Mouse (Mus musculus) WW6 (cell line): ENCODE results near the gene Fzd4.

ENCODE experiments used
- DNase-seq: peaks from one replicate; pipeline ENCODE4 v3.0.0-alpha.2; 2013; ENCODE audit warnings: low read depth, low spot score

Fzd4 gene

GRCm38 (mm10) chr7:89425803-89426725 is 21.9 kb downstream of the Fzd4 start:
- DNase-seq, result no peak

DNA sequence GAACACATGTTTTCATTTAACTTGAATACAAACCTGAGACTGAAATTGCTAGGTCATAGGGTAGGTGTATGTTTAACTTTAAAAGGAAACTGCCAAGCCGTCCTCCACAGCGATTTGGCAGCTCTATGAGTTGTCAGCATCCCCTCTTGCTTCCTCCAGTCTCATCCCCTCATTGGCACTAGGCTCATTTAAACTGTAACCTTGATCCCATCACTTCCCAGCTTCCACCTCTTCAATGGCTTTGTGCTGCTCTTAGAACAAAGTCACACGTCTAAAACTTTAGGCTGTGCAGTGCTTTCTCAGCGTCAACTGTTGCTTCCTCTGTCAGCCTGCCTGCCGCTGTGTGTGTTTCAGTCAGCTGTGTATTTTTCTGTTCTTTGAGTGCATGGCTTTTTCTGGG is 22.9 kb downstream of the Fzd4 start:
- no peak for DNase-seq

- DNase-seq, result no peak
Measured at GRCm38 (mm10) chr7:89428804-89429203, 24.6 kb downstream of the Fzd4 start.

GRCm38 (mm10) chr7:89429326-89429725 is 25.2 kb downstream of the Fzd4 start:
- DNase-seq, result no peak

DNA sequence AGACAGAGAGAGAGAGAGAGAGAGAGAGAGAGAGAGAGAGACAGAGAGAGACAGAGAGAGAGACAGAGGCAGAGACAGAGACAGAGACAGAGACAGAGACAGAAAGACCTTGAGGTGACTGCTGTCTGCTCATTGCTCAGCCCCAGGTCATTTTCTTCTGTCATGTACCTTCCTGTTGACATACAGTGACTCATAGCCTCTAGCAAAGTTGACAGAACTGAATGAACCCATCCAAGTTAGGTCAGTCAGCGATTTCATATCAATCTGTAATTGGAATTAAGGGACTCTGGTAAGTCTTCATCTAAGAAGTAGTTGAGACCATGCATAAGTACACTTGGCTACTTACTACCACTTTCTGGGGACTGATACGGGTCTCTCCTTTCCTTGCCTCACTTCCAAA is 27.0 kb downstream of the Fzd4 start:
- no peak for DNase-seq

DNA sequence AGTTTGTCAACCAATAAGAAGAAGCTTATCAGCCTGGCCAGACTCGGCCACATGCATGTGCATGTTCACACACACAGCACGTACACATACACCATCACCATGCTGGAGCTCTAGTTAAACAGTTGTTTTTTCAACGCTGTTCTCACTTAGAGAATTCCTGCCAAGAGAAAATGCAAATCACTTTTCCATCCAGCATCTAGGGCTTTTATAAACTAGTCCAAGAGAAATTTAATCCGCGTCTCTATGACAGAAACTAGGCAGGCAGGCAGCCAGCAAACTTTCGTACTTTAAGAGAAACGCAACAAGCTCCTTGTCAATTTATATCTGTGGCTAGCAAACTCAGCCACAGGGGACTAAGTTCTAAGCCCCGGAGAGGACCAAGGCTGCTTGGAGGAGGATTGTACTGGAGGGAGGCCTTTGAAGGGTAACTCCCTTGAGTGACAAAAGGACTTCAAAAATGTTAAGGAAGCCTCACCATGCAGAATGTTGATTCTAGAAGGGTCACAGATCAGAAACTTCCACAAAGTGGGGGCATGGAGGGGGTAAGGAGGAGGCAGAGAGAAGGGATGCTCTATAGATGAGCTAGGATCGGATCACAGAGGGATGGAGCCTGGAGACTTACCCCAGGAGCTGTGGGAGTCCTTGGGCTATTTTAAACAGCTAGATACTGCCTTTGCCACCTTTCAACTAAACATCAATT is 29.2 kb downstream of the Fzd4 start:
- DNase-seq, result no peak

DNA sequence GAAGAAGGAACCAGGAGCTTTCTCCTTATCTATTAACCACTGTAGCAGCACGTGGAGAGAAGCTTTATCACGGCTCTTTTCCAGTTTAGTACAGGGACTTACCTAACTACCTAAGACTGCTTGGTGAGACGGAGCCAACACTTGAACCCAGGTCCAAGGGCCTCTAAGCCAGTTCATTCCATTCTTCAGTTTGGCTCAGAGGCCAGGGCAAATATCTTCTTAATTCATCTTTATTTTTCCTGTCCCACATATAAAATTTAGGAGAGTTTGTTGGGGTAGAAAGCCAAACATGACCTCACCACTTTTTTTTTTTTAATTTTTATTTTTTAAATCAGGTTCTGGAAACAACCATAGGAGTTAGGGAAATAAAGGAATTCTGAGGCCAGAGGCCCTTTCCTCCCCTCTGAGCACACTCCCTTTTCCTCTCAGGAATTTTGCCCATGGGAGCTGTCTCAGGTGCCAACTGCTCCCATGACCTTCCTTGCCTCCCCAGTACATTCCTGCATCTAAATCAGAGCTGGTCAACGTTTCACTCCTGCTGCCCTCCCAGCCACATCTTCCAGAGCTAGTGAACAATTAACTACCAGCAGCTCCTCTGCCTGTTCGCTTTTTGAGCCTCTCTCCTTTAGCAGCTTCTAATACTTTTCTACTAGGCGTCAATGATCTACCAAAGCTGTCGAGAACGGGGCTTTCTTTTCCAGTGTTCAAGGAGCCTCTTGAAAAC is 29.9 kb downstream of the Fzd4 start:
- DNase-seq, result no peak

DNA sequence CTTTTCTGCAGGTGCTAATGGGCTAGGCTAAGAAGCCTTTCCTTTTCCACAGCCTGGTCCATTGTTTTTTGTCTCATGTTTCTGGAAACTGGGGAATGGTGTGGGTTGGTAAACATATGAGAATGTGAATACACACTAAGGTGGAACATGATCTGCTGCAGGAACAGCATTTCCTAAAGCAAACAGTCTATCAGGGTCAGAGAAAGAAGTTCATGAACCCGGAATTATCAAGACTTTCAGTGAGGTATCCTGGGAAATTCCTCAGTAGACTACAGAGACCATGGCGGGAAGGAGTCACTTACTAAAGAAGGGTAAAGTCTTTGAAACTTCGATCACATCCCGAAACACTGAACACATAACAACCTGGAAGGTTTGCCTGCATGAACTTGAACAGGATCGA is 32.2 kb downstream of the Fzd4 start:
- no peak for DNase-seq

GRCm38 (mm10) chr7:89437589-89437988 is 33.4 kb downstream of the Fzd4 start:
- DNase-seq, result no peak

GRCm38 (mm10) chr7:89441291-89441690 is 37.1 kb downstream of the Fzd4 start:
- no peak for DNase-seq

DNA sequence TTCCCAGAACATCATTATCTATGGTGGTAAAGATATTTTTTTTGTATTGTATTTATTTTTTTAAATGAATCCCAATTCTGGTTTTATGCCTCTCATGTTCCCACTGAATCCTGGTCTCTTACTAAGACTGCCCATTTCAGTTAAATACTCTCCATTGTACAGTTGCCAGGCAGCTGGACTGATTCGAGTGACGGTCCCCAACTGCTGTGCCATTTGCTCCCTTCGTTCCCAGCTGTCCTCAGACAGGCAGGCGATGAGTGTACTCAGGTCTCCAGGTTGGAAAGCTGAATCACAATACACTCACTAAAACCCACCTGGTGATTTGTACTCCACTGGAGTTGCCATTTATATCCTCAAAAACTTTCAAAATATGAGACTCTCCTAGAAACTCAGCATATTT is 38.1 kb downstream of the Fzd4 start:
- DNase-seq, result no peak

- DNase-seq, result no peak
Measured at GRCm38 (mm10) chr7:89445137-89445536, 41.0 kb downstream of the Fzd4 start.

DNA sequence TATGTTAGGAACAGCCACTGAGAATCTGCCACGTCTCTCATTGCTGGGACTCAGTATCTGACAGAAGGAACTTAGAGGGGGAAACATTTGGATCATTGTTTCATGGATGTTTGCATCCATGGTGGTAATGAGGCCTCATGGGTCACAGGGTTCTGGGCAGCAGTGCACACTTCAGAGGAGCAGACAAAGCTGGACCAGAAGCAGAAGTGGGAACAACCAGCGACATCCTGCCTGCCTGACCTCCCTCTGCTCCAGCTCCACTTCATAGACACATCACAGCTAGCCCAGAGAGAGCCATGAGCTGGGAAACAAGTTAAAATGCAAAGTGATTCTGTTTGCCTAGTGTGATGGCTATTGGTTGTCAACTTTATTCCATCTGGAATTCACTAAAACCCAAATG is 46.2 kb downstream of the Fzd4 start:
- no peak for DNase-seq

- no peak for DNase-seq
Measured at GRCm38 (mm10) chr7:89456380-89457076, 52.4 kb downstream of the Fzd4 start.

- DNase-seq, result no peak
Measured at GRCm38 (mm10) chr7:89459691-89460090, 55.5 kb downstream of the Fzd4 start.

DNA sequence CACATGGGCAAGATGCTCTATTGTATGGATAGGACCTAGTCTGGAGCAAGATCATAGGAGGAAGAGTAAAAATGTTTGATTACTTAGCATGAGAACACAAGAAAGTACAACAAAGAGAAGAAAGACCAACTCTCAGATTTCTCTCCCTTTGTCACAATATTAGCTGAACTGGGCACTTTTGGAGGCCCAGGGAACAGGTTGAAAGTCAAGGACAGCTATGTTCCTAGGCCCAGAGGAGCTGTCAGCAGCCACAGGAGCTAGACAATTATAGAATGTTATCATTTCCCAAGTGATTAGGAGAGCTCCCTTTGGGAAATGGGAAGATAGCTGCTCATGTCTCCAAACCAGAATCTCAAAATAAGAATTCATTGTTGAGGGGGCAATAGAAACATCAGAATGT is 56.8 kb downstream of the Fzd4 start:
- no peak for DNase-seq

GRCm38 (mm10) chr7:89461351-89461750 is 57.2 kb downstream of the Fzd4 start:
- no peak for DNase-seq
